Mouse (Mus musculus) MEL (cell line): ENCODE results near the gene Mapk8ip3. TPM values are rescaled to one million over a fixed set of nuclear protein-coding genes. Genes with fewer than 3 reads are reported as not detected.

Experiments
- DNase-seq: peaks from one replicate; pipeline ENCODE4 v3.0.0; 2011; ENCODE audit warnings: low read depth, low spot score
- H3K27ac ChIP-seq: 2 replicates; pipeline ENCODE4 v1.5.1; 2012; ENCODE audit warnings: low read depth, mild to moderate bottlenecking, control low read depth, low read length, moderate library complexity; ENCODE audit not compliant: control insufficient read depth
- H3K27me3 ChIP-seq, 2 experiments: fragments of 150-350 bp in 1 of 2; sonication (generic) in 1 of 2; 2 replicates each; pipeline ENCODE4 v1.6.1; 2012; ENCODE audit warnings: low read length in 2 of 2, mild to moderate bottlenecking in 2 of 2, improper control_type of control experiment in 1 of 2, moderate library complexity in 1 of 2; ENCODE audit not compliant: insufficient read depth in 2 of 2, control insufficient read depth in 1 of 2
- H3K36me3 ChIP-seq, 2 experiments: 2 replicates each; pipeline ENCODE4 v1.6.1; 2012 to 2014; ENCODE audit warnings: low read length in 2 of 2, improper control_type of control experiment in 1 of 2, inconsistent platforms in 1 of 2, mild to moderate bottlenecking in 1 of 2; ENCODE audit not compliant: insufficient read depth in 2 of 2, control insufficient read depth in 1 of 2
- H3K4me1 ChIP-seq, 2 experiments: fragments of 150-350 bp in 1 of 2; sonication (generic) in 1 of 2; 2 replicates each; pipeline ENCODE4 v1.6.1; 2012; ENCODE audit warnings: low read length in 2 of 2, improper control_type of control experiment in 1 of 2, mild to moderate bottlenecking in 1 of 2; ENCODE audit not compliant: insufficient read depth in 2 of 2, control insufficient read depth in 1 of 2
- H3K4me3 ChIP-seq, 2 experiments: fragments of 150-350 bp in 1 of 2; sonication (generic) in 1 of 2; 2 replicates each; pipeline ENCODE4 v1.5.1; 2012; ENCODE audit warnings: low read depth in 2 of 2, low read length in 2 of 2, mild to moderate bottlenecking in 2 of 2, moderate library complexity in 2 of 2, control low read depth in 1 of 2, improper control_type of control experiment in 1 of 2; ENCODE audit not compliant: control insufficient read depth in 1 of 2, insufficient read depth in 1 of 2
- H3K79me2 ChIP-seq: 2 replicates; pipeline ENCODE4 v1.6.1; 2012; ENCODE audit warnings: mild to moderate bottlenecking, low read length, moderate library complexity; ENCODE audit not compliant: control insufficient read depth, poor library complexity, insufficient read depth
- H3K9ac ChIP-seq: 2 replicates; pipeline ENCODE4 v1.6.1; 2012; ENCODE audit warnings: low read depth, mild to moderate bottlenecking, control low read depth, low read length, moderate library complexity; ENCODE audit not compliant: control insufficient read depth, poor library complexity, severe bottlenecking
- H3K9me3 ChIP-seq: fragments of 150-350 bp; sonication (generic); replicated peaks from 2 replicates; pipeline ENCODE4 v1.6.1; 2012; ENCODE audit warnings: mild to moderate bottlenecking, low read length, improper control_type of control experiment, moderate library complexity; ENCODE audit not compliant: insufficient read depth
- CHD1 ChIP-seq: IDR thresholded peaks from 2 replicates; pipeline ENCODE4 v1.6.1; 2012; ENCODE audit warnings: low read depth, mild to moderate bottlenecking, inconsistent platforms, low read length, improper control_type of control experiment
- CHD2 ChIP-seq: IDR thresholded peaks from 2 replicates; pipeline ENCODE4 v1.6.1; 2011; ENCODE audit warnings: low read length, improper control_type of control experiment
- E2F4 ChIP-seq: IDR thresholded peaks from 2 replicates; pipeline ENCODE4 v1.6.1; 2011; ENCODE audit warnings: low read depth, low read length, improper control_type of control experiment, borderline replicate concordance
- ELF1 ChIP-seq: IDR thresholded peaks from 2 replicates; pipeline ENCODE4 v1.6.1; 2014; ENCODE audit warnings: low read depth, mild to moderate bottlenecking, inconsistent platforms, low read length, improper control_type of control experiment, moderate library complexity
- EP300 ChIP-seq, 2 experiments: IDR thresholded peaks; 2 replicates each; pipeline ENCODE4 v1.6.1; 2011; ENCODE audit warnings: improper control_type of control experiment in 2 of 2, low read length in 2 of 2, low read depth in 1 of 2, mild to moderate bottlenecking in 1 of 2
- ETS1 ChIP-seq: IDR thresholded peaks from 2 replicates; pipeline ENCODE4 v1.6.1; 2012; ENCODE audit warnings: low read depth, mild to moderate bottlenecking, inconsistent platforms, low read length, improper control_type of control experiment, moderate library complexity
- GABPA ChIP-seq: IDR thresholded peaks from 2 replicates; pipeline ENCODE4 v1.6.1; 2012; ENCODE audit warnings: low read depth, mild to moderate bottlenecking, inconsistent platforms, low read length, improper control_type of control experiment, moderate library complexity
- GATA1 ChIP-seq: IDR thresholded peaks from 2 replicates; pipeline ENCODE4 v1.6.1; 2011; ENCODE audit warnings: low read depth, low read length, improper control_type of control experiment
- MAX ChIP-seq: IDR thresholded peaks from 2 replicates; pipeline ENCODE4 v1.6.1; 2011; ENCODE audit warnings: low read length, improper control_type of control experiment
- MAZ ChIP-seq: IDR thresholded peaks from 2 replicates; pipeline ENCODE4 v1.6.1; 2012; ENCODE audit warnings: low read depth, mild to moderate bottlenecking, inconsistent platforms, low read length, improper control_type of control experiment
- MXI1 ChIP-seq: IDR thresholded peaks from 2 replicates; pipeline ENCODE4 v1.6.1; 2011; ENCODE audit warnings: mild to moderate bottlenecking, low read depth, low read length, improper control_type of control experiment
- MYB ChIP-seq: IDR thresholded peaks from 2 replicates; pipeline ENCODE4 v1.6.1; 2011; ENCODE audit warnings: mild to moderate bottlenecking, low read depth, low read length, improper control_type of control experiment
- NELFE ChIP-seq: IDR thresholded peaks from 2 replicates; pipeline ENCODE4 v1.6.1; 2011; ENCODE audit warnings: low read depth, low read length, improper control_type of control experiment
- NRF1 ChIP-seq: IDR thresholded peaks from 2 replicates; pipeline ENCODE4 v1.6.1; 2014; ENCODE audit warnings: low read depth, mild to moderate bottlenecking, inconsistent platforms, low read length, improper control_type of control experiment, moderate library complexity; ENCODE audit not compliant: poor library complexity, insufficient read depth, severe bottlenecking
- POLR2A ChIP-seq, 2 experiments: IDR thresholded peaks; 2 replicates each; pipeline ENCODE4 v1.6.1; 2011 to 2012; ENCODE audit warnings: low read length in 2 of 2, mild to moderate bottlenecking in 2 of 2, control low read depth in 1 of 2, improper control_type of control experiment in 1 of 2, low read depth in 1 of 2, moderate library complexity in 1 of 2; ENCODE audit not compliant: control insufficient read depth in 1 of 2, insufficient read depth in 1 of 2, poor library complexity in 1 of 2
- POLR2AphosphoS2 ChIP-seq: IDR thresholded peaks from 2 replicates; pipeline ENCODE4 v1.6.1; 2011; ENCODE audit warnings: low read length, improper control_type of control experiment
- POLR2AphosphoS5 ChIP-seq: IDR thresholded peaks from 2 replicates; pipeline ENCODE4 v1.6.1; 2012; ENCODE audit warnings: low read depth, borderline replicate concordance, mild to moderate bottlenecking, inconsistent platforms, low read length, moderate library complexity, mixed read lengths
- RAD21 ChIP-seq: IDR thresholded peaks from 2 replicates; pipeline ENCODE4 v1.6.1; 2011; ENCODE audit warnings: mild to moderate bottlenecking, low read depth, low read length, improper control_type of control experiment
- RCOR1 ChIP-seq: IDR thresholded peaks from 2 replicates; pipeline ENCODE4 v1.6.1; 2012; ENCODE audit warnings: low read depth, mild to moderate bottlenecking, inconsistent platforms, low read length, improper control_type of control experiment
- SIN3A ChIP-seq: IDR thresholded peaks from 2 replicates; pipeline ENCODE4 v1.6.1; 2012; ENCODE audit warnings: low read length, improper control_type of control experiment, inconsistent platforms
- TAL1 ChIP-seq: IDR thresholded peaks from 2 replicates; pipeline ENCODE4 v1.6.1; 2012; ENCODE audit warnings: mild to moderate bottlenecking, inconsistent platforms, low read length, moderate library complexity, mixed read lengths
- TBP ChIP-seq: IDR thresholded peaks from 2 replicates; pipeline ENCODE4 v1.8.0; 2011; ENCODE audit warnings: low read depth, low read length, improper control_type of control experiment
- TCF12 ChIP-seq: IDR thresholded peaks from 2 replicates; pipeline ENCODE4 v1.6.1; 2014; ENCODE audit warnings: low read depth, mild to moderate bottlenecking, inconsistent platforms, low read length, improper control_type of control experiment, moderate library complexity
- ZC3H11A ChIP-seq: IDR thresholded peaks from 2 replicates; pipeline ENCODE4 v1.6.1; 2012; ENCODE audit warnings: low read depth, mild to moderate bottlenecking, inconsistent platforms, low read length, improper control_type of control experiment
- polyA plus RNA-seq, 2 experiments: library from polyadenylated mRNA; stranded (reverse) in 1 of 2; unstranded in 1 of 2; fragments of >175 nt in 1 of 2; fragments of >200 nt in 1 of 2; gene quantifications; 2 replicates each; pipeline versions ENCODE4 v1.2.1 to v1.2.4; 2012; ENCODE audit warnings: low replicate concordance in 2 of 2, low read depth in 1 of 2; ENCODE audit not compliant: insufficient read length in 2 of 2, insufficient read depth in 1 of 2, missing spikeins in 1 of 2
- total RNA-seq: library from RNA; depleted of rRNA; stranded (reverse); fragments of 300-350 nt; gene quantifications from 2 replicates; pipeline ENCODE4 v1.2.3, GENCODE M21; 2012

The Mapk8ip3 gene
- total and polyA plus RNA-seq, 3 experiments, result 22.8 to 44.5 TPM; not detected in 1

- no peaks in the 10 kb centered on the region for H3K27me3 ChIP-seq
- H3K79me2 ChIP-seq, result no peaks in the 10 kb centered on the region
- H3K9me3 ChIP-seq, result no peaks in the 10 kb centered on the region
- H3K36me3 ChIP-seq, result peaks cover 0 to 11% of the 10 kb centered on the region in 2 experiments; a peak in 2 of 4 replicates
- TF ChIP-seq GABPA (no peak), CHD2 (no peak), TBP (no peak), TAL1 (no peak), POLR2A (IDR thresholded peaks at IDR 0.05; ENCODE audit: control insufficient read depth in 1 of 2, insufficient read depth in 1 of 2, low read depth in 1 of 2, low read length in 2 of 2, poor library complexity in 1 of 2) (no peak), MAX (no peak), TCF12 (no peak), ZC3H11A (no peak), CHD1 (no peak), RAD21 (no peak), E2F4 (no peak), MXI1 (no peak), NELFE (no peak), SIN3A (no peak), POLR2AphosphoS2 (no peak), RCOR1 (no peak), MYB (no peak), MAZ (no peak)
- TF ChIP-seq, all 39 proteins: peak for 0
- Histone ChIP-seq H3K4me1 (peaks cover 4 to 16% of the 10 kb centered on the region in 2 experiments), H3K27ac (no peak overlapping the region), H3K9ac (no peak overlapping the region), H3K4me3 (no peak overlapping the region)
- DNase-seq, result no peak
Observed at GRCm38 (mm10) chr17:24860076-24860475, 76.7 kb downstream of the Mapk8ip3 start.

GRCm38 (mm10) chr17:24858967-24859366 lies 77.8 kb downstream of the Mapk8ip3 start:
- peaks cover 4 to 16% of the 10 kb centered on the region in 2 experiments for H3K4me1 ChIP-seq
- H3K27me3 ChIP-seq, result no peaks in the 10 kb centered on the region
- H3K36me3 ChIP-seq, result peaks cover 0 to 11% of the 10 kb centered on the region in 2 experiments; a peak in 2 of 4 replicates
- peak; percentile 86 for DNase-seq
- TF ChIP-seq MXI1 (peak; percentile 50), EP300 (IDR thresholded peaks at IDR 0.05; ENCODE audit: low read depth in 1 of 2, low read length in 2 of 2) (peak; percentile 74 to 93), POLR2AphosphoS2 (0 out of 2 replicates have a peak, but pooled peaks have one; percentile 23), SIN3A (peak; percentile 75), ELF1 (peak; percentile 48; the same call in 1 of the 2 replicates), MYB (no peak), TCF12 (peak; percentile 94), POLR2A (IDR thresholded peaks at IDR 0.05; ENCODE audit: control insufficient read depth in 1 of 2, insufficient read depth in 1 of 2, low read depth in 1 of 2, low read length in 2 of 2, poor library complexity in 1 of 2) (no peak), POLR2AphosphoS5 (no peak), ETS1 (peak; percentile 91), TAL1 (peak; percentile 90), NRF1 (peak; percentile 56), GATA1 (peak; percentile 56; the same call in 1 of the 2 replicates)
- H3K9me3 ChIP-seq, result no peaks in the 10 kb centered on the region
- no peak overlapping the region for H3K9ac ChIP-seq
- H3K27ac ChIP-seq, result no peak overlapping the region
- H3K79me2 ChIP-seq, result no peaks in the 10 kb centered on the region
- no peak overlapping the region for H3K4me3 ChIP-seq
